Mouse (Mus musculus): Measurements from ENCODE around the gene Commd7. TPM values are rescaled to one million over a fixed set of nuclear protein-coding genes. Genes with fewer than 3 reads are reported as not detected.

Commd7 gene
- polyA plus RNA-seq, 1 experiment: 22.3 TPM

DNA sequence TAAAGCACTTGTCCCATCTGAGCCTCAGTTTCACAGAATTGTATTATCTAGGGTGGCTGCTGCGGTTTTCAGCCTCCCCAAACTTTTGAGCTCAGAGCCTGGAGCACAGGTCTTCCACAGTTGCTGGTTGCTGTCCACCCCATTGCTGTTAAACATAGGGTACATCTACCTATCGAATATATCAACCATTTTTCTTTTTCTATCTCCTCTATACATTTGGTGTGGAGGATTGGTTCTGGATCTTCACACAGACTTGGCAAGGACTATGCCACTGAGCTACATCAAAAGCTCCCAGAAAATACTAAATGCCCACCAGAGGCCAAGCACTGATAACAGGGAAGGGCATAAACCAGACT is 268 bp upstream of the Commd7 start:
- H3K27me3 ChIP-seq (ENCODE audit: control insufficient read depth, insufficient read depth, insufficient read length): peaks cover 5% of the 10 kb centered on the region
- H3K4me3 ChIP-seq: peak overlapping the region; percentile 62
- no peaks in the 10 kb centered on the region for H3K36me3 ChIP-seq (ENCODE audit: control insufficient read depth, insufficient read depth)
- peak overlapping the region; percentile 79 for H3ac ChIP-seq (ENCODE audit: control insufficient read depth, insufficient read length)
- TF ChIP-seq SRF (IDR thresholded peaks at IDR 0.05; ENCODE audit: control insufficient read depth, insufficient read length, low read depth): no peak
- TF ChIP-seq E2F4 (IDR thresholded peaks at IDR 0.05; ENCODE audit: insufficient read depth): no peak
- no peak for TF ChIP-seq POLR2A (IDR thresholded peaks at IDR 0.05; ENCODE audit: insufficient read length, low read depth)
- TF ChIP-seq MYOD1 (IDR thresholded peaks at IDR 0.05; ENCODE audit: control insufficient read depth in 1 of 3, insufficient read length in 2 of 3, low read depth in 2 of 3): no peak
- no peak for TF ChIP-seq MAX (IDR thresholded peaks at IDR 0.05; ENCODE audit: low read depth)
- no peak for TF ChIP-seq REST (IDR thresholded peaks at IDR 0.05; ENCODE audit: insufficient read depth, insufficient read length)
- no peak for TF ChIP-seq TCF3 (IDR thresholded peaks at IDR 0.05; ENCODE audit: insufficient read length, low read depth)
- no peak for TF ChIP-seq TCF12 (IDR thresholded peaks at IDR 0.05; ENCODE audit: insufficient read depth, poor library complexity, severe bottlenecking)
- TF ChIP-seq POLR2AphosphoS2 (IDR thresholded peaks at IDR 0.05; ENCODE audit: insufficient read length, low read depth): no peak
- TF ChIP-seq USF1 (IDR thresholded peaks at IDR 0.05; ENCODE audit: low read depth): no peak
- no peak for TF ChIP-seq MYOG (IDR thresholded peaks at IDR 0.05; ENCODE audit: control insufficient read depth in 1 of 3, insufficient read depth in 1 of 3, insufficient read length in 2 of 3, low read depth in 2 of 3)
- TF ChIP-seq CEBPB (IDR thresholded peaks at IDR 0.05; ENCODE audit: insufficient read depth, poor library complexity, severe bottlenecking): no peak
- H3K4me2 ChIP-seq (ENCODE audit: low read depth): peak overlapping the region; percentile 92
- H3K79me2 ChIP-seq (ENCODE audit: control insufficient read depth, insufficient read depth): peaks cover 14% of the 10 kb centered on the region

- H3K4me2 ChIP-seq (ENCODE audit: low read depth): peak overlapping the region; percentile 79
- TF ChIP-seq POLR2A (IDR thresholded peaks at IDR 0.05; ENCODE audit: insufficient read length, low read depth): no peak
- TF ChIP-seq REST (IDR thresholded peaks at IDR 0.05; ENCODE audit: insufficient read depth, insufficient read length): no peak
- no peak for TF ChIP-seq USF1 (IDR thresholded peaks at IDR 0.05; ENCODE audit: low read depth)
- TF ChIP-seq TCF3 (IDR thresholded peaks at IDR 0.05; ENCODE audit: insufficient read length, low read depth): no peak
- TF ChIP-seq CEBPB (IDR thresholded peaks at IDR 0.05; ENCODE audit: insufficient read depth, poor library complexity, severe bottlenecking): no peak
- no peak for TF ChIP-seq POLR2AphosphoS2 (IDR thresholded peaks at IDR 0.05; ENCODE audit: insufficient read length, low read depth)
- no peak for TF ChIP-seq E2F4 (IDR thresholded peaks at IDR 0.05; ENCODE audit: insufficient read depth)
- no peak for TF ChIP-seq TCF12 (IDR thresholded peaks at IDR 0.05; ENCODE audit: insufficient read depth, poor library complexity, severe bottlenecking)
- TF ChIP-seq MAX (IDR thresholded peaks at IDR 0.05; ENCODE audit: low read depth): no peak
- no peak for TF ChIP-seq SRF (IDR thresholded peaks at IDR 0.05; ENCODE audit: control insufficient read depth, insufficient read length, low read depth)
- TF ChIP-seq MYOD1 (IDR thresholded peaks at IDR 0.05; ENCODE audit: control insufficient read depth in 1 of 3, insufficient read length in 2 of 3, low read depth in 2 of 3): no peak
- no peak for TF ChIP-seq MYOG (IDR thresholded peaks at IDR 0.05; ENCODE audit: control insufficient read depth in 1 of 3, insufficient read depth in 1 of 3, insufficient read length in 2 of 3, low read depth in 2 of 3)
- H3K36me3 ChIP-seq (ENCODE audit: control insufficient read depth, insufficient read depth): no peaks in the 10 kb centered on the region
- peak overlapping the region; percentile 62 for H3K4me3 ChIP-seq
- no peak overlapping the region for H3ac ChIP-seq (ENCODE audit: control insufficient read depth, insufficient read length)
- no peaks in the 10 kb centered on the region for H3K27me3 ChIP-seq (ENCODE audit: control insufficient read depth, insufficient read depth, insufficient read length)
- peaks cover 14% of the 10 kb centered on the region for H3K79me2 ChIP-seq (ENCODE audit: control insufficient read depth, insufficient read depth)
These were observed 1.6 kb downstream of the Commd7 start for GRCm38 (mm10) chr2:153630950-153631349.

DNA sequence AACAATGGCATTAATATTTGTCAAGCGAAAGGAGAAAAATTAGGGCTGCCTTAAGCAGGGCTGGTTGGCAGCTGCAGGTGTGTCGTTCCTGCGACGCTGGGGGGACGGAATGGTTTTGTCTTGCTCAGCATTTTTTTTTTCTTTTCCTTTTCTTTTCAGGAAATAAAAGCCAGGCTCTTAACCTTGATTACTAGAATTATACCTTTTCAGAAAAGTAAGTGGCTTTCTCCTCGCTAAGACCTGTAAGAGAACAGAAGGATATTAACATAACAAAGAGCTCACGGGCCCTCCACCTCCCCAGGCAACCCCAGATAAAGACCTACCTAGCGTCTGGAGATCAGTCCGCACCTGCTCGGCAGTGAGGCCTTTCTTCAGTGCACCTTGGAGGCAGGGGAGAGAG is 10.1 kb downstream of the Commd7 start:
- no peak overlapping the region for H3K4me3 ChIP-seq
- H3K27me3 ChIP-seq (ENCODE audit: control insufficient read depth, insufficient read depth, insufficient read length): no peaks in the 10 kb centered on the region
- H3K79me2 ChIP-seq (ENCODE audit: control insufficient read depth, insufficient read depth): no peaks in the 10 kb centered on the region
- H3K36me3 ChIP-seq (ENCODE audit: control insufficient read depth, insufficient read depth): peaks cover 18% of the 10 kb centered on the region
- H3K4me2 ChIP-seq (ENCODE audit: low read depth): no peak overlapping the region
- no peak overlapping the region for H3ac ChIP-seq (ENCODE audit: control insufficient read depth, insufficient read length)
- TF ChIP-seq REST (IDR thresholded peaks at IDR 0.05; ENCODE audit: insufficient read depth, insufficient read length) (no peak), USF1 (IDR thresholded peaks at IDR 0.05; ENCODE audit: low read depth) (no peak), MYOD1 (IDR thresholded peaks at IDR 0.05; ENCODE audit: control insufficient read depth in 1 of 3, insufficient read length in 2 of 3, low read depth in 2 of 3) (no peak), TCF12 (IDR thresholded peaks at IDR 0.05; ENCODE audit: insufficient read depth, poor library complexity, severe bottlenecking) (no peak), TCF3 (IDR thresholded peaks at IDR 0.05; ENCODE audit: insufficient read length, low read depth) (no peak), CEBPB (IDR thresholded peaks at IDR 0.05; ENCODE audit: insufficient read depth, poor library complexity, severe bottlenecking) (no peak), POLR2AphosphoS2 (IDR thresholded peaks at IDR 0.05; ENCODE audit: insufficient read length, low read depth) (no peak)

DNA sequence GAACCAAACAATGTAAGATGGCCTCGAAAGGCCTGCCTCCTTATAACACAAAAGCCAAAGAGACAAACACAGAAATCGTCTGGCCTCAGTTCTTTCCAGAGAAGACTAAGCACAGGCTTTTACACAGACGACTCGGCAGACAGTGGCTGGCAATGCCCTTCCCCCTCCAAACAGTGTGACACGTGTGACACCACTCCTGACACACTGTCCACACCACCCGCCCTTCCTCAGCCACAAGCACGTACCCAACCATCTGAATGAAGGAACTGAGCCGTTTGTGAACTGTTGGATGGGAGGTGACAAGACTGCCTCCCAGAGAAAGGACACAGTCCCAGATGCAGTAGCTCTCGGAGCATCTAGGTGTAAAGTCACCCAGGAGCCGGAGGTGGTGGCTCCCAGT is 13.7 kb downstream of the Commd7 start:
- Histone ChIP-seq H3K27me3 (ENCODE audit: control insufficient read depth, insufficient read depth, insufficient read length) (no peaks in the 10 kb centered on the region), H3K4me2 (ENCODE audit: low read depth) (no peak overlapping the region), H3K36me3 (ENCODE audit: control insufficient read depth, insufficient read depth) (peaks cover 12% of the 10 kb centered on the region), H3K79me2 (ENCODE audit: control insufficient read depth, insufficient read depth) (no peaks in the 10 kb centered on the region), H3ac (ENCODE audit: control insufficient read depth, insufficient read length) (no peak overlapping the region), H3K4me3 (no peak overlapping the region)
- TF ChIP-seq E2F4 (IDR thresholded peaks at IDR 0.05; ENCODE audit: insufficient read depth): no peak
- no peak for TF ChIP-seq MYOD1 (IDR thresholded peaks at IDR 0.05; ENCODE audit: control insufficient read depth in 1 of 3, insufficient read length in 2 of 3, low read depth in 2 of 3)
- TF ChIP-seq MAX (IDR thresholded peaks at IDR 0.05; ENCODE audit: low read depth): no peak
- TF ChIP-seq MYOG (IDR thresholded peaks at IDR 0.05; ENCODE audit: control insufficient read depth in 1 of 3, insufficient read depth in 1 of 3, insufficient read length in 2 of 3, low read depth in 2 of 3): no peak
- no peak for TF ChIP-seq SRF (IDR thresholded peaks at IDR 0.05; ENCODE audit: control insufficient read depth, insufficient read length, low read depth)
- TF ChIP-seq TCF12 (IDR thresholded peaks at IDR 0.05; ENCODE audit: insufficient read depth, poor library complexity, severe bottlenecking): no peak
- TF ChIP-seq POLR2A (IDR thresholded peaks at IDR 0.05; ENCODE audit: insufficient read length, low read depth): no peak

DNA sequence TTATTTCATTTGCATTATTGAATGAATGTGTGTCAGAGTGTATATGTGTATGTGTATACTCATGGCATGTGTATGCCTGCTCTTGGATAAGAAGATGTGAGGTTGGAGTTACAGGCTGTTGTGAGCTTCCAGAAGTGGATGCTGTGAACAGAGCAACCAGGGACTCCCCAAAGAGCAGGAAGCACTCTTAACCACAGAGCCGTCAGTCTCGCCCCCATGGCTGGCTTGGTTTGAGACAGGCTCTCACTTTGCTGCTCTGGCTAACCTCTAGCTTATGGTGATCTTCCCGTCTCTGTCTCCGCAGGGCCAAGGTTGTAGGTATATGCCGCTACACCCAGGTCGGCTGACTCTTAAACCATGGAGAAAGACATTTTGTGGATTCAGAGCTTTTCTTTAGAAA is 14.1 kb downstream of the Commd7 start:
- Histone ChIP-seq H3K79me2 (ENCODE audit: control insufficient read depth, insufficient read depth) (no peaks in the 10 kb centered on the region), H3ac (ENCODE audit: control insufficient read depth, insufficient read length) (no peak overlapping the region), H3K4me3 (no peak overlapping the region), H3K36me3 (ENCODE audit: control insufficient read depth, insufficient read depth) (peaks cover 9% of the 10 kb centered on the region), H3K27me3 (ENCODE audit: control insufficient read depth, insufficient read depth, insufficient read length) (no peaks in the 10 kb centered on the region), H3K4me2 (ENCODE audit: low read depth) (no peak overlapping the region)
- TF ChIP-seq POLR2A (IDR thresholded peaks at IDR 0.05; ENCODE audit: insufficient read length, low read depth) (no peak), MYOD1 (IDR thresholded peaks at IDR 0.05; ENCODE audit: control insufficient read depth in 1 of 3, insufficient read length in 2 of 3, low read depth in 2 of 3) (no peak), USF1 (IDR thresholded peaks at IDR 0.05; ENCODE audit: low read depth) (no peak)

Measured in myocyte (in vitro differentiated cells).